Mouse (Mus musculus): ENCODE data around the gene Fau. TPM values are rescaled to one million over a fixed set of nuclear protein-coding genes. Genes with fewer than 3 reads are reported as not detected.
A peak's percentile ranks its signal among the peaks of the same experiment; 100 is the strongest.

The Fau gene
- polyA plus RNA-seq, 1 experiment, result 1,267 TPM

DNA sequence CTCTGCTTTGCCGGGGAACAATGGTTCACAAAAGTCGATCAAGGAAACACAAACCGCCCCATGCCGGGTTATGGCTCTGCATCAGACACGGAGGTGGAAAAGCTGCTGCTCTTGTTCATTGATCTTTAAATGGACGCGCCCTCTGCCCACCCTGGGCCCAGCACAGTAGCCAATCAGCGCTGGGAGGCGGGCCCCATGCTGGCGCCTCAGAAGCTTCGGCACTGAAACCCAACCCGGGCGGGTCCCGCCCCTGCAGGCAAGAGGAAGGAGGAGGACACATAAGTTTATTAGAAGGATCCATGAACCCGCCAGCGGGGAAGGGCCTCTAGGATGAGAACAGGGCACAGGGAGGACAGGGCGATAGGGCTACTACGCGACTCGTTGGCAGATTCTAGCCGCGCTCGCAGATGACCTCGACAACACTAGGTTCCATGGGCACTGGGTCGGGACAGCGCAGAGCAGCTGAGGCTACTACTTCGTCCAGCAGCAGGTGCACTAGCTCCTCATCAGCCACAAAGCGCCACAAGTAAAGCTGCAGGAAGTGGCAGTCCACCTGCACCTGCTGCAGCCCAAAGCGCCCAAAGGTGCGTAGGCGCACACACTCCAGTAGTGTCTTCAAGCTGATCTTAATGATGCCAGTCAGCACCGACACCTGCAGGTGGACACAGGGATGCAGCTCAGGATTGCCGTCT, 10.2 kb downstream of the Fau start, which contains the start of gene Tm7sf2:
TSS of gene Tm7sf2 (minus strand) at position 650 of the 692 bp plus-strand sequence.
- peak; percentile 80 for DNase-seq (ENCODE audit: low read depth, low spot score)

DNA sequence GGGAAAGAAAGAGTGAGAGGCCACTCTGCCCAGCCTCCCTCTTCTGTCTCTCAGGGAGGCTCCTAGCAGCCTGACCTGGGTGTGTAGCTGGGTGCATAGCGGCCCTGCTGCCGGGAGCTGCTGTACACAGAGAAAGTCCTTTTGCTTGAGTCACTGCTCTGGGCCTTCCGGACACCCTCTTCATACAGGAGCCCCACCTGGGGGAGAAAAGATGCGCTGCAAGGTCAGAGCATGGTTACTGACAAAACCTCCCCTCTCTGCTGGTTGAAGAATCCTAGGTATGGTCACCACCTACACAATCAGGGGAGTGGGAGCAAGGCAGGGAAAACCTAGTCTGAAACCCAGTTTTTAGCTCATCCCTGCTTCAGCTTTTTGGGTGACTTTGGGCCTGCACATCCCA, 11.3 kb downstream of the Fau start:
- no peak for DNase-seq (ENCODE audit: low read depth, low spot score)
- WGBS, result 69% methylated on average over 4 of the region's 4 CpGs

More for the DNA sequence above, 10.2 kb downstream of the Fau start, which contains the start of gene Tm7sf2:
- WGBS, result 3% methylated on average over 33 of the region's 33 CpGs

DNA sequence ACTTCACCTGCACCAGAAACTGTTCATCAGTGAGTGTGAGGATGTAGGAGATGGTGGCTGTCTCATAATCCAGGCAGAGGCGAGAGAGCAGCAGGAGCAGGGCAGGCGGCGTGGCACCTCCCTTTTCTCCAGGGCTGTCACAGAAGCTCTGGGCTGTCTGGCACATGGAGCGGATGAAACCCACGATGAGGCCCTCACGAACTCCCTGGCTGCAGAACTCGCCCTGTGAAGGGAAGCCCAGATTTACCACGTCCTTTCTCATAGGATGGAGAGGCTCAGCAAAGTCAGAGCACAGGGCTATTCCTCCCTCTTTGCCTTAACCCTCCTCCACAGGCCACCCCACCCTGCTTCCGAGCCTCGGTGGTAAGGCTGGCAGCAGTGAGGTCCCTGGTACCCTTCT, 12.2 kb downstream of the Fau start:
- DNase-seq (ENCODE audit: low read depth, low spot score), result no peak
- 90% methylated on average over 10 of the region's 10 CpGs for WGBS

DNA sequence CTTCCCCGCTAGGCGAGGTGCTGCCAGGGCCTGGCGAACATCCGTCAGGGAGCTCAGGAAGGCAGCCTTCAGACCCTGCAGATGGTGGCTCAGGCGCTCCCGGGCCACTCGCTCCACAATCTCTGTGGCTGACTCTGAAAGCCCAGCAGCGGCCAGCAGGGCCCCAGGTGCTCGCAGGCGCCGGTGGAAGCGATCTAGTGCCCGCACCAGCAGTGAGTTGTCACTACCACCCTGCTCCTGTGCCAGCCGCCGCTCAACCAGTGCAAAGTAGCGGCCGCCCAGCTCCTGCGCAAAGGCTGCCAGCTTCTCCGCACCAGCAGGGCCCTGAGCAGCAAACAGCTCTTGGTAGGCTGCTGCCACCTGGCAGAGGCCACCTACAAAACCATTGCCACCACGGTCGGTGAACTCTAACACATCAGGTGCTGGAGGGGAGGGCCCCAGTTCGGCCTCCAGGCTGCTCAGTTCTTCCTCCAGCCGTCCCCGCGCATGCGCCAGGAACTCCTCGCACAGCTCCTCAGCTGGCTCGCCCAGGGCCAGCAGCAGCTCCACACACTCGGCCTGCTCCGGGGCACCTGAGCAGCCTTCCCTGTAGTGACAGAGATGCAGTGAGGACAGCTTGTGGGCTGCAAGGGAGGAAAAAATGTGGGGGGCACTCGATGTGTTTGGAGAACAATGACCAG, 13.1 kb downstream of the Fau start:
- WGBS, result 91% methylated on average over 31 of the region's 31 CpGs
- no peak for DNase-seq (ENCODE audit: low read depth, low spot score)

DNA sequence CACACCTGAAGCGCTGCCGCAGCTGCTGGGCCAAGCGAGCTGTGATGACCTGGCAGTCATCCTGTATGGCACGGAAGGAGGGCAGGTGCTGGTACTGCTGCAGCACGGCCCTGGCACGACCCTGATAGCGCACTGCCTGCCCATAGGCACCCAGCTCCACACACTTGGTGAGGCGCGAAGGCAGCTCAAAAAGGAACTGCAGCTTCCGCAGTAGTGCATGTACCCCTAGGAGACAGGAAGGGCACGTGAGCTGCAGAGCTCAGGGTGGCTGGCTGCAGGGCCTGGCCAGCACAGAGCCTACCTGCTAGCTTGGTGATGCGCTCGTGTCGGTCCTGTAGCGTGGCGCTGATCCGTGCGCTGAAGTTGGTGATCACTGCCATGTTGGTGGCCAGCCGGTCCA, 13.6 kb downstream of the Fau start:
- WGBS, result 92% methylated on average over 19 of the region's 19 CpGs
- no peak for DNase-seq (ENCODE audit: low read depth, low spot score)

DNA sequence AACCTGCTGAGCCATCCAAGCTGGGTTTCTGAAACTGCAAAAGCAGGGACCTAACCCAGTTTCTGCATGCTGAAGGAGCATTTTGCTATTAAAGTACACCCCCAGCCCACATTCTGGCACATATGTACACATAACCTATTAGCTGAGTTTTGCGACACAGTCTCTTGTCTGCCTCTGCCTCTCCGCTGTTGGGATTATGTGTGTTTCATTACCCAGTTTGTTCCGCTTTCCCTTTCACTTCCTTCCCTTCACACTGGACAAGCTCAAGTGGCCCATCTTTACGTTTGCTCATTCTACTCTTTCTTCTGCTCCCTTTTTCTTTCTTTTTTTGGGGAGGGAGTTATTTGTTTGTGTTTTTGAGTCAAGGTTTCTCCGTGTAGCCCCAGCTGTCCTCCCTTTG, 16.2 kb downstream of the Fau start:
- 87% methylated on average over 5 of the region's 5 CpGs for WGBS
- DNase-seq (ENCODE audit: low read depth, low spot score), result no peak

DNA sequence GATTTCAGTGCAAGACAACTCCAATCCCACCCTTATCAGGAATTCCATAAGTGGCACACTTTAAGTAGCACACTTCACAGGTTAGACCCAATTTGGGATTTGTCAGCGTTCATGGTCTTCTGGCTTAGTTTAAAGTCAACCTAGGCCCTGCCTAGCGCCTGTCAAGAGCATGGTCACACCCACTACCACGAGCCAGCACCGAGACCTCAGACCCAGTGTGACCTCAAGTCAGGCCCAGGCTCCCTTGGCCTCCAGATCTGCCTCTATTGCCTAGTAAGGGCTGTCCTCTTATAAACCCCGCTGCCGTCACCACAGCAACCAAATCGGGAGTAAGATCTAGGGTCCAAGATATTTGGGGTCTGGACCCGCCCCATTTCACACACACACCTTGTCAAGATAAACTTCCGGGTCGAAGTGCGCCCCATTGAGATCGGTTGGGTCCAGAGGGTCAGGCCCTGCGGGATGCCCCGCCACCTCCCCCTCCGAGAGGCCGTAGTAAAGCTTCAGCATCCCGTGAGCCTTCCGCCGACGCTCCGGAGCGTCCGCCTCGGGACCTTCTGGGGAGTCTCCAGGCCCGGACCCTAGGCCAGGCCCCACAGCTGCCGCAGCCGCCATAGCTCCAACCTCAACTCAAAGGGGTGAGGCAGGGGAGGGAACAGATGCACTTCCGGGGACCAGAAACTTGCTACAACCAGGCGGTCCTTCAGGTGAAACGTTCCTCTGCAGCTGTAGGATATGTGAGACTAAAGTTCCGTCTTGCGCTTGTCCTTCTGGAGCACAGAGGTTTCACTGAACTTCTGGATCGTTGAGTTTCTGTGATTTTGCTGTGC, 19.1 kb downstream of the Fau start, which contains the start of gene Vps51:
TSS of gene Vps51 (minus strand) at position 668 of the 830 bp plus-strand sequence.
- WGBS, result under 1% methylated on average over 33 of the region's 33 CpGs
- peak; percentile 89 for DNase-seq (ENCODE audit: low read depth, low spot score)

DNA sequence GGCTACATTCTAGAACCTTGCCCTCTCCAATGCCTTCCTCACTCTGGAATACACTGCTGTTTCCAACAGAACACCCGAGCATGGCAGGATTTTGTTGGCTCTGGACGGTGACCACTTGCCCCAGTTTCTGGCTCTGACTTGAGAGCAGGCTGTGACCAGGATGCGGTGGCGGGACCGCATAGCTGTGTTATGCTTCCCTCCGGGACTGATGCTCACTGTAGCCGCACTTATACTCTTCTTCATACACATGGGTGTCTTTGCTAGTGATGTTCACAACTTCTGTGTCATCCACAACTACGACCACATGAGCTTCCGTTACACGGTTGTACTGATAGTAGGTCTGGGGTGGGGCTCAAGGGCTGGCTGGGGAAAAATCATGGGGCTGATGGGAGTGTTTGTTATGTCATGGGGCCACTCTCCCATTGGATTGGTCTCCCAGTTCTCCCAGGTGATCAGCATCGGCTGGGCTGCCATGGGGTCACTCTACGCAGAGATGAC, 22.4 kb downstream of the Fau start, which contains the start of gene Tmem262:
TSS of gene Tmem262 (plus strand) at position 51 of the 498 bp plus-strand sequence.
- WGBS, result 89% methylated on average over 12 of the region's 12 CpGs
- no peak for DNase-seq (ENCODE audit: low read depth, low spot score)

DNA sequence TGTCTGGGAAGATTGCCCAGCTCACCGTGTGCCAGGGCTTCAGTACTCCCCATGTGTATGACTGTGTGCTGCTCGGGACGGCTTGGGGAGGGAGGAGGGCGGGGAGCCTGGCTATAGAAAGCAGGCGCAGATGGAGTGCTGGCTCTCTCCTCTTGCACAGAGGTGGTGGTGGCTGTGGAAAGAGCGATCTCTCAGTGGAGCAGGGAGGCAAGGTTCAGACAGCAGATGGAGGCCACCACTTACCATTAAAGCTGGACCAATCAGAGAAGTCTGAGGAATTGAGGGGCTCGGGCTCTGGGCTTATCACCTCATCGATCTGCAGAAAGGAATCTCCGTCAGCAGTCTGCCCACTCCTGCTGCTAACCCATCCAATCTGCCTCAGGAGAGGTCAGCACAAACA, 24.5 kb downstream of the Fau start, which contains the start of gene Gm28374:
TSS of gene Gm28374 (minus strand) at position 101 of the 400 bp plus-strand sequence.
- DNase-seq (ENCODE audit: low read depth, low spot score), result no peak
- WGBS, result 87% methylated on average over 9 of the region's 9 CpGs

DNA sequence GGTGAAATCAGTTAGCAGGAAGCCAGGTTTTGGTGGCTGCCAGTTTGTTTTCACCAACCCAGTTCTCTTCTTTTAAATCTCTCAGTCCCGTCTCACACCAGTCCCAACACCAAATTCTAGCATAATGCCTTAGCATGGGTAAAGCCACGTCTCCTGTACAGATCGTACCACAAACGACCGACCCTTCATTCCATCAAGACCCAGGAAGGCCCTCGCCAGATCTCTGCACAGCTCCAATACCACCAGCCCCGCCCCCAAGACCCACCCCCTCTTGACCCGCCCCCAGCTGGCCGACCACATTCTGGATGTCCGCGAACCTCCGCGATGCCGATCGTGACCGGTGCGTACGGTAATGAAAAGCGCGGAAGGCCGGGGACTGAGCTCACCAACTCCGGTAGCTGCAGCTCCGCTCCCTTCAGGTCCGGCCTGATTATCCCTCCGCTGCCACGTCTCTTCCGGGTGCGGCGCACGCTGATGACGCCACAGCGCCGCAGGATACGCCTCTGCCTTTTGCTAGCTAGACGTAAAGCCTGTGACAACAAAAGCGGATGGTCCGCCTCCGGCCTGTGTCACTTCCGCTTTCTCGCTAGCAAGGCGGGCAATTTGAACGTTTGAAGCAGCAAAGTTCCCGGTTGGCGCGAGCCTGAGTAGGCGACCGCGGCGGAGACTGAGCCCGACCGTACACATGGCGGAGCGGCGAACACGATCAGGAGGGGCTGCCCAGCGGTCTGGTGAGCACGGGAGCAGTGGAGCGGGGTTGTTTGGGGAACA, 27.0 kb downstream of the Fau start, which contains the start of the genes Zfpl1 and Cdca5:
TSS of gene Zfpl1 (minus strand) at position 479 of the 771 bp plus-strand sequence.
TSS of gene Cdca5 (plus strand) at position 506 of the 771 bp plus-strand sequence.
- under 1% methylated on average over 58 of the region's 58 CpGs for WGBS
- DNase-seq (ENCODE audit: low read depth, low spot score), result peak; percentile 94

DNA sequence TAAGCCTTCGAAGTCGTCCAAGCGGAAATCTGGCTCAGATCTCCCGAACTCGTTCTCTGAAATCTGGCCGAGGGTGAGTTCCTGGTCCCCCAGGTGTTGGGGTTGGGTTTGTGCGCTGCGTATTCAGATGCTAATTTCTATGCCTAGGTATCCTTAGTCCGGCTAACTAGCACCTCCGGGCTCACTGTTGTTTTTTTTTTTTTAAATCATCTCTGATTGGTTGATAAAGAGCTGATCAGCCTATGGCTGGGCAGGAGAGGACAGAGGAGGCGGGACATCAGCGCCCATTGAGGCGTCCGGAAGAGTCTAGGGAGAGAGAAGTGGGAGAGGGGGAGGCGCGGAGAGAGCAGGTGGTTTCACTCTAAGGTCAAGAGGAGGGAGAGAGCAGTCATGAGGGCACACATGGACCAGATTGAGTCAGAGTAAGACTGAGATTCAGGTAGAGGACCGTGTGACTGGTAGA, 27.8 kb downstream of the Fau start:
- under 1% methylated on average over 17 of the region's 17 CpGs for WGBS
- DNase-seq (ENCODE audit: low read depth, low spot score), result peak; percentile 44

DNA sequence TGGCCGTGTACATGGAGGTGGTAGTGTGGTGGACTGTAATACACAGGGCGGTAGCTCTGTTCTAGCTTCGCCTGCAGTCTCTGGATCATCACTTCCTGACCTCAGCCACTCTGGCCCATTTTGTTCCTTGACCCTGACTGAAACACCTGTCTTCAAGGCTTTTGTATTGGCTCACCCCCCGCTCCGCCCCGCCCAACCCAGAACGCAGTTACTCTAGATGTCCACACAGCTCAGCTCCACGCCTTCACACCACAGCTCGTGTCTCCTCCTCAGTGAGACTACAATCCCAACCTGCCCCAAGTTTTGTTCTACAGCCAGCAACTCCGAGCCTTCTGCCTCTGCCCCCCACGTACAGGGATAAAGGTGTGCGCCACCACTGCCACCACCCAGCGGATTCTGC, 31.2 kb downstream of the Fau start:
- no peak for DNase-seq (ENCODE audit: low read depth, low spot score)
- WGBS, result 71% methylated on average over 13 of the region's 13 CpGs

DNA sequence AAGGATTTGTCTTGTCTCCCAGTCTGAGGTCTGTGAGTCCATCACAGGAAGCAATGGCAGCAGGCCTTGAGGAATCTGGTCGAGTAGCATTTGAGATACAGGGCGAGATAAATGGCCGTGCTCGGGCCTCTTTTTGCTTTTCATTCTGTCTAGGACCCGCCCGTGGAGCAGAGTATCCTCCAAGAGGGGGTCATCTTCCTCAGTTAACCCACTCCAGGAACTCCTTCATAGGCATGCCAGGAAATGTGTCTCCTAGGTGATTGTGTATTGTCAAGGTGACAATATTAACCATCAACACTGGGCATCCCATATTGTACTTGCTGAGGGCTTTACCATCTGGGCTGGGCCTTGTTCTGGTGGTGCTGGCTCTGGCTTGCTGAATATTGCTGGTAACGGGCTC, 36.5 kb downstream of the Fau start, which contains the start of gene AC131692.1:
TSS of gene AC131692.1 (plus strand) at position 301 of the 400 bp plus-strand sequence.
- 93% methylated on average over 7 of the region's 7 CpGs for WGBS
- DNase-seq (ENCODE audit: low read depth, low spot score), result no peak

DNA sequence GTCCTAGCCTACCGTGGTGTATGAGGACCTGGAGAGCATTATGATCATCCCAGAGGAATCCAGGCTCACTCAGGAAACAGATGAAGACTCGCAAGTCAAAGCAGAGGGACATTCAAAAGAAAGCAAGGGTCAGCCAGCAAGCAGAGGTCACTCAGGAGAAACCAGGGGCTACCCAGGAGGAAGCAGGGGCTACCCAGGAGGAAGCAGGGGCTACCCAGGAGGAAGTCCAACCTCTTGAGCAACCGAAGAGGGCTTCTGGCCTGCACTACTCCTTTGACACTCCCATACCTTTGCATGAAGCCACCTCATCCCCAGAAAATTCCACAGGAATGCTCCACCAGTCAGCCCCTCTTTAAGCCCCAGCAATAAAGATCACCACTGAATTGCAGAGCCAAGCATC, 40.2 kb downstream of the Fau start:
- DNase-seq (ENCODE audit: low read depth, low spot score), result no peak
- WGBS, result 82% methylated on average over 3 of the region's 3 CpGs

DNA sequence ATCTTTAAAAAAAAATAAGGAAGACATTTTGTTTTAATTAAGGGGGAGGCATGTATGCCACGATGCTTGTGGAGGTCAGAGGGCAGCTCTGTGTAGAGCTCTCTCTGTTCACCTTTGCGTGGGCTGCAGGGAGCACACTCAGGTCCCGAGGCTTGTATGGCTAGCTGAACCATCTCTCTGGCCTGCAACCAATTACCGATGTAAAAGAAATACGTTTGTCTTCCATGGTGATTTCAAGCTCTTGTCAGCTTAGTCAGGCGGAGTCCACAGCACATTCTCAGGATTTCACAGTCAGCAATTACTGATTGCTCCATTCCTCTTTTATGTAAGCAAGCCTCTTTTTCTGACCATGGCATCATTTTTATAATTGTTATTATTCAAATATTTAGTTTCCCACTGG, 43.5 kb downstream of the Fau start:
- 78% methylated on average over 6 of the region's 6 CpGs for WGBS
- DNase-seq (ENCODE audit: low read depth, low spot score), result no peak

DNA sequence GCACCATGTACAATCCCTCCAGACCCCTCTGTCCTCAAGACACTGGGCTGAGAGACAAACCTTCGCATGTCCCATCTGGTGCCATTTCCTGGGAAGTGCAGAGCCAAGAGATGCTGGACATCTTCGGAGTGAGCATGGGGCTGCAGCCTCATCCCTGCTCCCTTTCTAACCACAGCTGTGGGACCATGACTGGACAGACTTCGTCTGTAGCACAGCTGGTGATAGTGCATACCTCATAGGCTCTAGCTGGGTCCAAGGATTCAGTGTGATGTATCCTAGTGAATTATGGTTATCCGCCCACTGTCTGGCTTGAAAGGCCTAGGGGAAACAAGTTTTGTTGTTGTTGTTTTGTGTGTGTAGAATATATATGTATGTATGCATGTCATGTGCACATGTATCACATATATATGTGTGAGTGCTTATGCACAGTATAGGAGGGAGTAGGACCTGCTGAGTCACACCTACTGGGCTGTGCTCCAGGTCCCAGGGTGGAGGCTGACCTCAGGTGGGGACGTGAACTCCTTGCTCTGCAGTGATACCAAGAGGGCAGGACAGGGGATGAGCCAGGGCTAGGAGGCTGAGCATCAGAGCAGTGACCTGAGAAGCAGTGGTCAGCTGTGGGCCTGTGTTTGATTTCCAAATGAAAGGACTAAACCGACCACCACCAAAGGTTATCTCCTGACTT, 44.7 kb downstream of the Fau start:
- 71% methylated on average over 6 of the region's 6 CpGs for WGBS
- DNase-seq (ENCODE audit: low read depth, low spot score), result no peak

DNA sequence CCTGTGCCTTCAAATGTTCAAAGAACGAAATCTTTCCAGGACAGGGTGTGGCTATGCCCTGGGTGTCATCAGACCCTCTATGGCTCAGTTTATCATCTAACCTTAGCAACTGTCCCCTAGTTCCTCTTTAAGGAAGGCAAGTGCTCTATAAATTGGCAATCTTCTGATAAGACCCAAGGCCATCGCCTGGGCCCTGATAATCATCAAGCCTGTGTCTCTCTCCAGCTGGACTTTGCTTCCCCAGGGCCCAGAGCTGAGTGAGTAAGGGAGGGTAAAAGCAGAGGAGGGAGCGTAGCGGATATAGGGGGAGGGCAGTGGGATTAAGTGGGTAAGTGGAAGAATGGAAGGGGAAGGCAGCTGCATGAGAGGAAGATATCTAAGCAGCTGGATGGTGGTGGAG, 46.8 kb downstream of the Fau start:
- WGBS, result 15% methylated on average over 4 of the region's 4 CpGs

DNA sequence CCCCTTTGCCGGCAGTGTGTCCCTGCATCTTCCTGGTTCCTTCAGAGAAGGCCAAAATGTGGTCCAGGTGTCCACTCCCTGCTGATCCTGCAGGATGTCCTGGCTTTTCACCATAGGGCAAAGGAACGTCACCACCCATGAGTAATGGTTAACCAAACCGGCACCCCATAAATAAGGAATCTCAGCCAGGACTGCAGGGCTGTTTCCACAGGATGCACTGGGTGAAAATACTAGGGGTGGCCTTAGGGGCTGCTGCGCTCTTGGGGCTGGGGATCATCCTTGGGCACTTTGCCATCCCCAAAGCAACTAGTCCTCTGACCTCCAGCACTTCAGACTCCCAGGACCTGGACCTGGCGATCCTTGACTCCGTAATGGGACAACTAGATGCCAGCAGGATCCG, 47.9 kb downstream of the Fau start, which contains the start of gene Naaladl1:
TSS of gene Naaladl1 (plus strand) at position 197 of the 400 bp plus-strand sequence.
- 41% methylated on average over 7 of the region's 7 CpGs for WGBS
- no peak for DNase-seq (ENCODE audit: low read depth, low spot score)

More for the DNA sequence above, 46.8 kb downstream of the Fau start:
- DNase-seq (ENCODE audit: low read depth, low spot score), result no peak

All from large intestine, adult 2 months (tissue).